14 mouse cellular contexts compared by ENCODE assay signal in the genomic region with DNA sequence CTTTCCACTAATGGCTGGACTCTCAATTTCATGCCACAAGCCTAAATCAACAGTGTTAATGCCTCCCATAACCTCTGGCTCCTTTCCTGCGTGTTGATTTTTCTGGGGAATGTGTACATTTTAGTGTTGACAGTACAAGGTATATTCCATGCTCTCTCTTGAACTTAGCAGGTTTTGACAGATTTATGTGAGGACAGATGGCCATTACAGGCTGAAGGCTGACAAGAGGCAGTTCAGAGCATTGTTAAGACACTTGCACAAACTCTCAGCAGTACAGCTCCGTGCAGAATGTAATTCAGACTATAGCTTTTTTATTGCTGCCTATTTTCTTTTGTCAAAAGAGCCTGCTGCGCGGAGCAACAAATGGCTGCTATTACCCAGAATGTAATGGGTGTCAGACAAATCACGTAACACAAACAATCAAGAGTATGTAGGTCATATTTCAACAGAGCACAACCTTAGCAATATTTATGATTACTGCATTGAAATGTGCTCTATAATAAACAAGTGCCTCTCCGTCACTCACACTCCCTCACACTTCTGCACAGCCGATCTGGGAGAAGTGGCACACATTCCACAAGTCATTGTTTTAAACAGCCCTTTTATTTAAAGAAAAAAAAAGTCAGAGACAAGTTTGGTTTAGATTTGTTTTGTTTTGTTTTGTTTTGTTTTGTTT.
DNase-seq lines count a peak whose midpoint lies in the region; ATAC-seq and TF ChIP-seq lines count a peak whose summit lies in the region.
"Had no signal": no experiment of that assay in that cellular context is flagged by ENCODE, and none has a peak within 500 bp of the region (broad histone marks: within the 10 kb centered on the region; RNA-seq: fewer than 3 reads in every experiment).

No protein-coding gene starts in this region.

- no peak for DNase-seq in heart, adult 2 months
- DNase-seq in heart, adult 9 months (ENCODE audit: low spot score in 2 of 2): no peak
- DNase-seq in kidney, postnatal 25 days: no peak
- DNase-seq in embryo, embryonic 10.5 days (ENCODE audit: low spot score): peak; percentile 72
- no peak for DNase-seq in left cerebral cortex, postnatal 10 days (ENCODE audit: extremely low spot score in 1 of 2, low spot score in 2 of 2)
- DNase-seq in spleen, postnatal 14 days (ENCODE audit: low spot score in 2 of 2): no peak
- DNase-seq: adrenal gland, adult 8-10 months; cerebellum, adult 11 months; gastrocnemius, postnatal 36 days had no signal

- no peak overlapping the region for H3K4me3 ChIP-seq in heart, adult 2 months
- H3K4me3 ChIP-seq in kidney, embryonic 16.5 days (ENCODE audit: low read length): no peak overlapping the region
- H3K4me3 ChIP-seq in limb, embryonic 12.5 days (replicated peaks): no peak overlapping the region
- H3K4me3 ChIP-seq: layer of hippocampus, adult 2 months; myocyte had no signal

- no peak for TF ChIP-seq POLR2A in heart, adult 2 months (IDR thresholded peaks at IDR 0.05; ENCODE audit: insufficient read depth, low read depth, low read length)

- no peak overlapping the region for H3K9ac ChIP-seq in heart, adult 2 months (ENCODE audit: low read depth, low read length)
- H3K9ac ChIP-seq in kidney, embryonic 16.5 days (replicated peaks; ENCODE audit: low read length): no peak overlapping the region
- H3K9ac ChIP-seq in limb, embryonic 12.5 days (replicated peaks): no peak overlapping the region
- H3K9ac ChIP-seq: liver, embryonic 14.5 days had no signal

- H3K27me3 ChIP-seq in heart, adult 2 months (ENCODE audit: control insufficient read depth, insufficient read depth, low read length): no peaks in the 10 kb centered on the region
- H3K27me3 ChIP-seq in kidney, embryonic 16.5 days (ENCODE audit: insufficient read depth, low read length): no peaks in the 10 kb centered on the region
- no peaks in the 10 kb centered on the region for H3K27me3 ChIP-seq in limb, embryonic 12.5 days

- H3K36me3 ChIP-seq in heart, adult 2 months (ENCODE audit: control insufficient read depth, insufficient read depth, low read length): peaks cover 33% of the 10 kb centered on the region
- H3K36me3 ChIP-seq in kidney, embryonic 16.5 days (ENCODE audit: insufficient read depth, low read length): peaks cover 7% of the 10 kb centered on the region; the same call in 1 of the 2 replicates
- H3K36me3 ChIP-seq in limb, embryonic 12.5 days: peaks cover under 1% of the 10 kb centered on the region; the same call in 1 of the 2 replicates

- intact Hi-C loops in heart, adult 2 months (cut with DNase I): no loop called here
- intact Hi-C loops in left cerebral cortex, postnatal 10 days (cut with DNase I): no loop called here

- H3K4me1 ChIP-seq in heart, adult 2 months (ENCODE audit: control insufficient read depth, insufficient read depth, low read length): peaks cover 4% of the 10 kb centered on the region; the same call in 1 of the 2 replicates
- H3K4me1 ChIP-seq in kidney, embryonic 16.5 days (ENCODE audit: insufficient read depth, low read length): peaks cover 24% of the 10 kb centered on the region
- H3K4me1 ChIP-seq in limb, embryonic 12.5 days (replicated peaks): peaks cover 14% of the 10 kb centered on the region

- H3K9me3 ChIP-seq in kidney, embryonic 16.5 days (ENCODE audit: low read length): peaks cover 5% of the 10 kb centered on the region
- no peaks in the 10 kb centered on the region for H3K9me3 ChIP-seq in limb, embryonic 12.5 days

- TF ChIP-seq EP300 in heart, adult 2 months (IDR thresholded peaks at IDR 0.05; ENCODE audit: insufficient read depth, low read depth, low read length): no peak

- H3K79me2 ChIP-seq in heart, adult 2 months (replicated peaks; ENCODE audit: control insufficient read depth, insufficient read depth, low read length): 0 out of 2 replicates have a peak, but pooled peaks cover 1% of the 10 kb centered on the region

- peak; percentile 92 for ATAC-seq in kidney, embryonic 16.5 days (ENCODE audit: low FRiP score, low TSS enrichment)
- ATAC-seq in limb, embryonic 12.5 days (ENCODE audit: insufficient number of reproducible peaks, insufficient read depth, low FRiP score, low TSS enrichment, low read depth): peak; percentile 85

- peak overlapping the region; percentile 19; the same call in 1 of the 2 replicates for H3K4me2 ChIP-seq in kidney, embryonic 16.5 days (replicated peaks; ENCODE audit: low read depth, low read length)
- peak overlapping the region; percentile 35 for H3K4me2 ChIP-seq in limb, embryonic 12.5 days

- 53% methylated on average over 7 of the region's 7 CpGs for WGBS in heart, adult 2 months
- WGBS in kidney, embryonic 16.5 days: 22% methylated on average over 7 of the region's 7 CpGs
- WGBS in limb, embryonic 12.5 days: 9% methylated on average over 7 of the region's 7 CpGs

- peak overlapping the region; percentile 58 for H3K27ac ChIP-seq in heart, adult 2 months
- H3K27ac ChIP-seq in kidney, embryonic 16.5 days (ENCODE audit: low read length): peak overlapping the region; percentile 5; the same call in 1 of the 2 replicates
- H3K27ac ChIP-seq in limb, embryonic 12.5 days: peak overlapping the region; percentile 35; the same call in 1 of the 2 replicates
- H3K27ac ChIP-seq: layer of hippocampus, adult 2 months; liver, embryonic 14.5 days had no signal

- TF ChIP-seq CTCF in heart, adult 2 months (IDR thresholded peaks at IDR 0.05): no peak

Comparison
In these comparisons a context has a peak if more than half of its experiments do, and no peak if none do; other contexts are left out.
1. H3K27ac ChIP-seq: peak in every context shown above with its lines; median percentile 58 in heart, adult 2 months; 35 in limb, embryonic 12.5 days; 5 in kidney, embryonic 16.5 days.